Mouse (Mus musculus): Measurements from ENCODE around the gene Prr9. TPM values are rescaled to one million over a fixed set of nuclear protein-coding genes. Genes with fewer than 3 reads are reported as not detected.

The Prr9 gene
- not detected for total RNA-seq (2022)

GRCm38 (mm10) chr3:92123847-92124246 lies at the start of gene Prr9:
Gene Prr9, minus strand, starts transcription at chr3:92123947.
- DNase-seq (ENCODE audit: low spot score in 2 of 2) = no peak

- no peak for DNase-seq (ENCODE audit: low spot score in 2 of 2)
Measured at GRCm38 (mm10) chr3:92169847-92170246, 46.1 kb upstream of the Prr9 start.

DNA sequence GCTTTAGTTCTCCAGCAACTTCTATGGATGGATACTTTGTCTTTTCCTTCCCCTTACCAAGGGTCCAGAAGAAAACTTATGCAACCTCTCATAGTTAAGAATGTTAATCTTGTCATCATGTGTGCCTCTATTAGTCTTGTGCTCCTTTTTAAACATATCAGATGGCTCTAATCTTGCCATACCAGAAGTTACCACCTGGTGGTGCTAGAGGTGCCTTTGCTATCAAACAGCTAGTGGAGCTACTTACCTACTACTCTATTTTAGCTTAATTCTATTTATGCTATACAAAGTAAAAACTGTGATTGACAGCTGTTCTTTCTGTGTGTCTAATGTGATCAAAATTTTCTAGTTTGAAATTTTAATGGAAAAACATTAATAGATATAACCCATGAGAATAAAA lies 29.6 kb upstream of the Prr9 start:
- peak; percentile 5 to 10 for DNase-seq (ENCODE audit: low spot score in 2 of 2)

- DNase-seq (ENCODE audit: low spot score in 2 of 2) = peak; percentile 9 to 19
Measured at GRCm38 (mm10) chr3:92150631-92151277, 27.0 kb upstream of the Prr9 start.

DNA sequence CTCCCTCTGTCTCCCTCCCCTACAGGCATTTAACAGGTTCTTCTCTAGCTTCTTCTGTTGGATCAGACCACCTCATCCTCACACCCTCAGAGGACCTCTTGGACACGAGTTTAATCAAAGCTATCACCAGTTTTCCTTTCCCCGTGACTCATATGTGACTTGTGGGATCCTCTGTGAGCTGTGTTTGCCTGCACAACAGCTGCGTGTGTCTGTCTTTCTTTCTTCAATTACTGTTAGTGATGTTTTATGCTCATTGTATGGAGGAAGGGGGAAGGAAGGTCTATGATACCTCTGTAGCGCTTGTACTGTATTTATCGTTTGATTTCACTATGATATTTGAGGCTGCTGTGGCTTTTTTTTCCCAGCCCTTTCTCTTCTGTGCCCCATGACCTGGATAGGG lies 24.2 kb upstream of the Prr9 start:
- DNase-seq (ENCODE audit: low spot score in 2 of 2) = no peak

DNA sequence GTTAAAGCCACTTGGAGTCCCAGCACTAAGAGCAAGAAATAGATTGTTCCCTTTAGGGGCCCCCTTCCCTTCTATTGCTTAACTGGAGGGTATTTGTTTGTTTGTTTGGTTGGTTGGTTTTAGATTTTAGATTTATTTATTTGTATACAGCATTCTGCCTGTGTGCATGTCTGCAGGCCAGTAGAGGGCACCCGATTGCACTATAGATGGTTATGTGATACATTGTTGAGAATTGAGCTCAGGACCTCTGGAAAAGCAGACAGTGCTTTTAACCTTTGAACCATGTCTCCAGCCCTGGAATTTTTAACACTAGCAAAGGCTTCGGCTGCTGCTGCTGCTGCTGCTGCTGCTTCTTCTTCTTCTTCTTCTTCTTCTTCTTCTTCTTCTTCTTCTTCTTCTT lies 23.7 kb upstream of the Prr9 start:
- no peak for DNase-seq (ENCODE audit: low spot score in 2 of 2)

DNA sequence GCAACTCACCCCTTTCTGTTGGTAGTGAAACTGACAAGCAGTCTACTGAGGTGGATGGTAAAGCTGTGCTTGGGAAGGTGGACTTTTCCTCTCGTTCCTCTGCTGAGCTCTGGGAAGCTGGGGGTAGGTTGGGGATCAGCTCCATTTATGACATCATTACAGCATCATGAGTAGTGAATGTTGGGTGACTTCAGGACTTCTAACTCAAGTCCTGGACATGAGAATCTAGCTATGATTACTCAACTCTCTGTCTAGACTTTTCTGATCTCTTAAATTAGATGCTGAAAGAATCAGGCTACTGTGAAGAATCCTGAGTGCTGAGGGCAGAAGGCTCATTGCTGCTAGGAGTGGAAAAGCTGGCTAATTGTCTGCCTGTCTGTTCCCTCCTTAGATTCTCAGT lies 18.9 kb upstream of the Prr9 start, which contains the start of gene Lelp1:
TSS of gene Lelp1 (minus strand) at position 101 of the 400 bp plus-strand sequence.
- DNase-seq (ENCODE audit: low spot score in 2 of 2) = no peak

- DNase-seq (ENCODE audit: low spot score in 2 of 2) = no peak
Measured at GRCm38 (mm10) chr3:92120902-92121301, 2.8 kb downstream of the Prr9 start.

DNA sequence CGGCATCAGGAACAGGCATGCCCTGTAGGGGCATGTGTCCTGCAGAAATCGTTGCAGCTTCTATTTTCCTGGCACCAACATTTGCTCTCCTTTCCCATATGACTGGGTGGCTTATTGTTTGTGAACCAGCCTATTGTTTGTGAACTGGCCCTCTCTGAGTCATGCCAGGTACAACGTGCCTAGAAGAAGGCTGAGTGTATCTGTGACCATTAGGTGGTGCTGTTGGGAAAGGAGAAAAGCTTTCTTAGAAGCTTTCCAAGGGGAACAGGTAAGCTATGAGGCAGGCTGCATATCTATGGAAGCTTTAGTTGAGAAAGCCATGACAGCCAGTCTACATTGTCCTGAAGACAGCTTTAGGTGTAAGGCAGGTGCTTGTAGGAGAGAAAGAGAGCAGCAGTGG lies 5.8 kb downstream of the Prr9 start:
- no peak for DNase-seq (ENCODE audit: low spot score in 2 of 2)

GRCm38 (mm10) chr3:92111526-92111925 lies 12.2 kb downstream of the Prr9 start:
- DNase-seq (ENCODE audit: low spot score in 2 of 2) = no peak

- DNase-seq (ENCODE audit: low spot score in 2 of 2) = no peak
Measured at GRCm38 (mm10) chr3:92110790-92111189, 13.0 kb downstream of the Prr9 start.

DNA sequence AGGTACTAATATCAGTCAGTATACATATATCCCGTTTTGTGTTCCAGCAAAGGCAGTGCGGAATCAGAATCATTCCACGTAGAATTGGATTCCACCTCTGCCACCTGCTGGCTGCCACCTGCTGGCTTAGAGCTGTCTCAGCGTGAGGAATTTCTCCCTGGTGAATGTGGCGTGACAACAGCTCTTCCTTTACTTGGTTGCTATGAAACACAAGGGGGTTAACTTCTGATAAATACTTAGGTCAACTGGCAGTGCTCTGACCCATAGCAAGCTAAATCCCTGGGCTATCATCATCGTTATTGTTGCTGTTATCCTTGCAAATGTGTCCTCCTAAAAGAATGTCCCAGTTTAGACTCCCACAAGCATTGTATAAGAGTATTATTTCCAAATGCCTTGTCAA lies 17.2 kb downstream of the Prr9 start:
- DNase-seq (ENCODE audit: low spot score in 2 of 2) = peak in 1 of 2 experiments; percentile 19

GRCm38 (mm10) chr3:92083042-92083441 lies 40.7 kb downstream of the Prr9 start, which contains the start of gene Lor:
Gene Lor, minus strand, starts transcription at chr3:92083142.
- DNase-seq (ENCODE audit: low spot score in 2 of 2) = no peak

GRCm38 (mm10) chr3:92081285-92081931 lies 42.3 kb downstream of the Prr9 start:
- peak; percentile 12 to 27 for DNase-seq (ENCODE audit: low spot score in 2 of 2)

- peak; percentile 53 for DNase-seq (ENCODE audit: low spot score in 2 of 2)
Measured at GRCm38 (mm10) chr3:92080462-92081284, 43.1 kb downstream of the Prr9 start.

Other genes with a start within 250 kb of the Prr9 start
- not detected for gene Pglyrp3, start 109.4 kb downstream of the Prr9 start, total RNA-seq (2022)
- gene Lor, start 40.8 kb downstream of the Prr9 start, total RNA-seq (2022) = 1 to 10 TPM; 1.9 to 3.2 (median 2.4) TPM
- not detected for gene Lelp1, start 18.8 kb upstream of the Prr9 start, total RNA-seq (2022)
- gene Sprr2a1, start 91.9 kb upstream of the Prr9 start, total RNA-seq (2022) = not detected
- gene Sprr2a2, start 92.0 kb upstream of the Prr9 start, total RNA-seq (2022) = not detected
- gene Sprr2a3, start 161.5 kb upstream of the Prr9 start, total RNA-seq (2022) = not detected
- gene Sprr2b, start 192.7 kb upstream of the Prr9 start, total RNA-seq (2022) = not detected
- not detected for gene Sprr2d, start 215.2 kb upstream of the Prr9 start, total RNA-seq (2022)
- not detected for gene Sprr2e, start 228.2 kb upstream of the Prr9 start, total RNA-seq (2022)
- not detected for gene Sprr2f, start 241.2 kb upstream of the Prr9 start, total RNA-seq (2022)

Data from left cerebral cortex, adult 8-10 months (tissue).